Mouse (Mus musculus) hindbrain, embryonic 12.5 days (tissue): Measurements from ENCODE around the gene Txnrd2. TPM values are rescaled to one million over a fixed set of nuclear protein-coding genes. Genes with fewer than 3 reads are reported as not detected.

ENCODE experiments used
- ATAC-seq: fragments of 200-750 bp; cut with Nextera tagmentation; 2 replicates; pipeline ENCODE4 v1.8.0; 2017; ENCODE audit warnings: moderate TSS enrichment; ENCODE audit not compliant: low FRiP score
- H3K27ac ChIP-seq: fragments of 300-500 bp; sonication (generic); 2 replicates; pipeline ENCODE4 v1.5.1; 2016; ENCODE audit warnings: mild to moderate bottlenecking
- H3K27me3 ChIP-seq: fragments of 300-500 bp; sonication (generic); 2 replicates; pipeline ENCODE4 v1.6.1; 2016; ENCODE audit warnings: mild to moderate bottlenecking
- H3K36me3 ChIP-seq: fragments of 300-500 bp; sonication (generic); 2 replicates; pipeline ENCODE4 v1.6.1; 2016; ENCODE audit warnings: mild to moderate bottlenecking
- H3K4me1 ChIP-seq: fragments of 300-500 bp; sonication (generic); 2 replicates; pipeline ENCODE4 v1.6.1; 2016
- H3K4me2 ChIP-seq: fragments of 300-500 bp; sonication (generic); replicated peaks from 2 replicates; pipeline ENCODE4 v1.6.1; 2016; ENCODE audit warnings: mild to moderate bottlenecking
- H3K4me3 ChIP-seq: fragments of 300-500 bp; sonication (generic); 2 replicates; pipeline ENCODE4 v1.5.1; 2016; ENCODE audit warnings: mild to moderate bottlenecking
- H3K9ac ChIP-seq: fragments of 300-500 bp; sonication (generic); 2 replicates; pipeline ENCODE4 v1.6.1; 2016; ENCODE audit warnings: mild to moderate bottlenecking, moderate library complexity
- H3K9me3 ChIP-seq: fragments of 300-500 bp; sonication (generic); replicated peaks from 2 replicates; pipeline ENCODE4 v1.6.1; 2016; ENCODE audit warnings: mild to moderate bottlenecking
- WGBS: fragments of 180-500 bp; shearing (Covaris S2); methylation state at CpG from one replicate; pipeline ENCODE4 v1.1.7; 2016; 5-methylcytosine and 5-hydroxymethylcytosine counted together
- polyA plus RNA-seq: library from polyadenylated mRNA; unstranded; fragments of >200 nt; fragmentation: Nextera tagmentation; extraction: Ambion mirVana; gene quantifications from 2 replicates; pipeline ENCODE4 v1.2.1, GENCODE M21; 2016

Txnrd2 gene
- polyA plus RNA-seq, 1 experiment from 2014 or later: 20.3 TPM

DNA sequence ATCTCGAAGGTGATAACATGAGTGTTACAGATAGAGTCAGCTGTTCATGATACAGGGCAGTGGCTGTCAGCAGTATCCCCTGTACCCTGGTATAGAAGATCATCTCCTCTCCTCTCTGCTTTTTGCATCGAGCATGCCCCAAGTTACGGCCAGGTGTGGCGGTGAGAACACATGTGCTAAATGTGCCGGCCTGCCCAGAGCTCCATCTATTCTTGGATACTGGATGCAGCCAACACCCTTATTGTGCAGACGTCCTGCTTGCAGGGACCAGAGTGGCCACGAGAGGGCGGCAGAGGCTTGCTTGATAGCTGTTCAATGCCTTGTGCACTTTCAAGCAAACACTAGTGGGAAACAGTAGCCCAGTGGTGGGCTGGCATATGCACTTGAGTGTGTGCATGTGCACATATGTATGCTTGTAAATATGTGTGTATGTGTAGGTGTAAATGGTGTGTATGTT is 17.2 kb downstream of the Txnrd2 start:
- Histone ChIP-seq H3K36me3 (peaks cover 15% of the 10 kb centered on the region), H3K4me1 (no peaks in the 10 kb centered on the region), H3K27ac (no peak overlapping the region), H3K4me3 (no peak overlapping the region), H3K4me2 (no peak overlapping the region), H3K27me3 (no peaks in the 10 kb centered on the region), H3K9ac (no peak overlapping the region), H3K9me3 (no peaks in the 10 kb centered on the region)
- 24% methylated on average over 8 of the region's 8 CpGs for WGBS
- ATAC-seq: peak; percentile 86

DNA sequence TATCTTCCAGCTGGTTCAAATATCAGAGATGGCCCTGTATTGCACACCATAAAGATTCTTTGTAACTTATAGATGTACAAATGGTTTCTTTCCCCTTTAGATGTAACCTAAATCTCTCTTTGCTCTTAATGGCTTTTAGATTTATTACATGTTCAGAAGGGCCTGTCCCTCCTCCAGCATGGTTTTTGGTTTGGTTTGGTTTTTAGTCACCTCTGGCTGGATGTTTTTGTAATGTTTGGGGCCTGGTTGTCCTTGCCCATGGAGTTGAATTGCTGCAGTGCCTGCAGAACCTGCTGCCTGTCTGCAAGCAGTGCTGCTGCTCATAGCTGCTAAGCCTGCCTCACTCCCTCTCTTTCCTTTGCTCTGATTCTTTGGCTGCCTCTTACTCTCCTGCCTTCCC is 21.1 kb downstream of the Txnrd2 start:
- ATAC-seq: no peak
- Histone ChIP-seq H3K27ac (no peak overlapping the region), H3K9ac (no peak overlapping the region)

GRCm38 (mm10) chr16:18448104-18448503 is 21.9 kb downstream of the Txnrd2 start:
- Histone ChIP-seq H3K4me3 (no peak overlapping the region), H3K27ac (peak overlapping the region; percentile 18; the same call in 1 of the 2 replicates), H3K9ac (no peak overlapping the region), H3K27me3 (0 out of 2 replicates have a peak, but pooled peaks cover 1% of the 10 kb centered on the region), H3K4me1 (no peaks in the 10 kb centered on the region), H3K9me3 (no peaks in the 10 kb centered on the region), H3K36me3 (peaks cover 6% of the 10 kb centered on the region; the same call in 1 of the 2 replicates), H3K4me2 (no peak overlapping the region)
- 72% methylated on average over 6 of the region's 6 CpGs for WGBS
- ATAC-seq: no peak

More for the DNA sequence above, 21.1 kb downstream of the Txnrd2 start:
- Histone ChIP-seq H3K4me3 (no peak overlapping the region), H3K4me2 (no peak overlapping the region), H3K27me3 (no peaks in the 10 kb centered on the region), H3K36me3 (peaks cover 6% of the 10 kb centered on the region; the same call in 1 of the 2 replicates), H3K4me1 (no peaks in the 10 kb centered on the region), H3K9me3 (no peaks in the 10 kb centered on the region)

DNA sequence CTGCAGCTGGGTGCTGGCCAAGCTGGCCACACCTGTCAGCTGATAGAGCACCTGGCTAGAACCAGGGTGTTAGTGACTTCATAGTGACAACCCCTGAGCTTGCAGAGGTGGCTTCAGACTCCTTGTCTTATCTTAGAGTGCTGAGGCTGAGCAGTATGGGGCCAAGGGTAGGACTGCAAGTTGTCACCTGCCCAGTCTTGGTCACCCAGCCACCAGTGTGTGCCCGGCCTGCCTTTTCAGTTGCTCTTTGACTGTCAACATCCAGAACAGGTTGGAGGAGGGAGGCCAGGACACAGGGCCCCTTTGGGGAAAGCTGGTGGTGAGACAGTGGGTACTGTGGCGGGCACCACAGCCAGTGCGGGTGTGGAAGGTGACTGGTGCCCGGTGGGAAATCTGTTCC is 22.8 kb downstream of the Txnrd2 start:
- no peak for ATAC-seq
- peaks cover 6% of the 10 kb centered on the region; the same call in 1 of the 2 replicates for H3K36me3 ChIP-seq
- H3K27me3 ChIP-seq: 0 out of 2 replicates have a peak, but pooled peaks cover 3% of the 10 kb centered on the region
- H3K4me3 ChIP-seq: no peak overlapping the region
- no peak overlapping the region for H3K4me2 ChIP-seq
- H3K4me1 ChIP-seq: 0 out of 2 replicates have a peak, but pooled peaks cover 3% of the 10 kb centered on the region
- WGBS: 98% methylated on average over 3 of the region's 4 CpGs
- no peak overlapping the region for H3K27ac ChIP-seq
- H3K9ac ChIP-seq: no peak overlapping the region
- H3K9me3 ChIP-seq: no peaks in the 10 kb centered on the region

DNA sequence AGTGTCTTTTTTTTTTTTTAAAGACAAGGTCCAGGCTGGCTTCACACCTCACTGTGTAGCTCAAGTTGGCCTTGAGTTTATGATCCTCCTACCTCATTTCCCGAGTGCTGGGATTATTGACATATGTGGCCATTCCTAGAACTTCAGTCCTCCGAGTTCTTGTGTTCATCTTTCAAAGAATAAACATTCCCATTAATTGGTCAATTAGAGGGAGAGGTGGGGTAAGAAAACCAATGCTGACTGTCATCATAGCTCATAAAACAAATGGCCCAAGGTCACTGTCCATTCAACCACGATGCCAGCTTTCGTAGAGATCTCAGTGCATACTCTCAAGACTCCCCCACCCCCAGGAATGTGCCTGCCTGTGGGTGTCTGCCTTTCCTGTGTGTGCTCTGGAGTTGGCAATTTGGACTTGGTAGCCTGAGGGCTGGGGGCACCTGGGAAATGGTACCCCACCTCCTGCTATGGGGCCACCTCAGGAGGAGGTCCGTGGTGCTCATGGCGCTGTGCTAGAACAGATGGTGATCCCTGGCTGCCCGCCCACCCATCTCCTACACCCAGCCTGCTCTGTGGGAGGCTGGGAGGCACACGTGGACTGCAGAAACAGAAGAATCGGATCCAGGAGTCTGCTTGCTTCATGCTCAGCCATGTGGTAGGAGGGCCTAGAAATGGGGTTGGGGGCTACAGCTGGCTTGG is 25.4 kb downstream of the Txnrd2 start:
- Histone ChIP-seq H3K27ac (no peak overlapping the region), H3K9me3 (no peaks in the 10 kb centered on the region), H3K4me1 (0 out of 2 replicates have a peak, but pooled peaks cover 3% of the 10 kb centered on the region), H3K36me3 (peaks cover 2% of the 10 kb centered on the region; the same call in 1 of the 2 replicates), H3K27me3 (0 out of 2 replicates have a peak, but pooled peaks cover 3% of the 10 kb centered on the region), H3K4me2 (no peak overlapping the region), H3K4me3 (no peak overlapping the region), H3K9ac (no peak overlapping the region)
- WGBS: 63% methylated on average over 9 of the region's 9 CpGs
- no peak for ATAC-seq

DNA sequence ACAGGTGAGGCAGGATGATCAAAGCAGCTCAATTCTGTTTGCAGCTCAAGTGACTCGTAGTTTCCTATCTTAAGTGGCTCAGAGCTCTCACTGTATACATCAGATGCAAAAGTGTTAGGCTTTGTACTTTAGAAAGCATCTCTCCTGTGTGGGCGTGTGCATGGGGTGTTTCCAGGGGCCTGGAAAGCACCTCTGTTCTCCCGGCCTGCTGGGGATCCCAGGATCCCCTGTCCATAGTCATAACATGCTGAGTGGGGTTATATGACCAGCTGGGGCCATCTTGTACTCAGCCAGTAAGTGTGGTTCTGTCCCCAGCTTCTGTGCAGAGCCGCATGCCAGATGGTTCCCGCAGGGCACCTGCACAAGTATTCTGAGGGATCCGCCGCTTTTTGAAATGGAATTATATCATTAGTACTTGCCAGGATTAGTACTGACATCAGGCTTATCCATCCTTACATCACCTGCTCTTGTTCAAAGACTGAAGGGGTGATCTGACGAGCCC is 26.2 kb downstream of the Txnrd2 start:
- H3K4me1 ChIP-seq: 0 out of 2 replicates have a peak, but pooled peaks cover 3% of the 10 kb centered on the region
- no peak for ATAC-seq
- no peak overlapping the region for H3K4me3 ChIP-seq
- peaks cover 7% of the 10 kb centered on the region; the same call in 1 of the 2 replicates for H3K36me3 ChIP-seq
- H3K9ac ChIP-seq: no peak overlapping the region
- H3K9me3 ChIP-seq: no peaks in the 10 kb centered on the region
- H3K27ac ChIP-seq: no peak overlapping the region
- WGBS: 85% methylated on average over 8 of the region's 8 CpGs
- H3K27me3 ChIP-seq: 0 out of 2 replicates have a peak, but pooled peaks cover 3% of the 10 kb centered on the region
- no peak overlapping the region for H3K4me2 ChIP-seq

DNA sequence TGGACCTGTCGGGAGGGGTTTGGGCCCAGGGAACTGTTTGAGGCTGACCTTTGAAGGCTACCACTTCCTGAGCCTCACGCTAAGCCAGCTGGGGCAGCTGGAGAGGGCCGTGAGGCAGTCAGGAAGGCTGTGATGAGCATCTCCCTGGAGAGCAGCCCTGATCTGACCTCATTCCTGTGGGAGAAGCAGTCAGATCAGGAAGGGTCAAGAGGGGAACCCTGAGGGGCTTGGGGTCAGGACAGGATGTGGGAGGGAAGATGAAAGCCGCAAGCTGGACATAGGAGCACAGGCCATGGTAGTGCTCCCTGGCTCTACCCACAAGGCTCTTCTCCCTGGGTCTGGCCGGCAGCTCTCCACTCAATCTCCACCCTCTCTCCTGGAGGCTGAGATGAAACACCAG is 27.7 kb downstream of the Txnrd2 start:
- Histone ChIP-seq H3K4me3 (no peak overlapping the region), H3K36me3 (peaks cover 7% of the 10 kb centered on the region; the same call in 1 of the 2 replicates), H3K4me2 (no peak overlapping the region), H3K9me3 (no peaks in the 10 kb centered on the region), H3K27me3 (peaks cover 4% of the 10 kb centered on the region), H3K27ac (no peak overlapping the region), H3K4me1 (peaks cover 4% of the 10 kb centered on the region), H3K9ac (no peak overlapping the region)
- no peak for ATAC-seq
- WGBS: 37% methylated on average over 5 of the region's 5 CpGs

GRCm38 (mm10) chr16:18455407-18455806 is 29.2 kb downstream of the Txnrd2 start:
- H3K9me3 ChIP-seq: no peaks in the 10 kb centered on the region
- no peak overlapping the region for H3K9ac ChIP-seq
- H3K36me3 ChIP-seq: peaks cover 7% of the 10 kb centered on the region; the same call in 1 of the 2 replicates
- no peak overlapping the region for H3K27ac ChIP-seq
- no peak for ATAC-seq
- H3K4me2 ChIP-seq: no peak overlapping the region
- 87% methylated on average over 6 of the region's 6 CpGs for WGBS
- no peak overlapping the region for H3K4me3 ChIP-seq
- peaks cover 20% of the 10 kb centered on the region for H3K4me1 ChIP-seq
- peaks cover 7% of the 10 kb centered on the region for H3K27me3 ChIP-seq

DNA sequence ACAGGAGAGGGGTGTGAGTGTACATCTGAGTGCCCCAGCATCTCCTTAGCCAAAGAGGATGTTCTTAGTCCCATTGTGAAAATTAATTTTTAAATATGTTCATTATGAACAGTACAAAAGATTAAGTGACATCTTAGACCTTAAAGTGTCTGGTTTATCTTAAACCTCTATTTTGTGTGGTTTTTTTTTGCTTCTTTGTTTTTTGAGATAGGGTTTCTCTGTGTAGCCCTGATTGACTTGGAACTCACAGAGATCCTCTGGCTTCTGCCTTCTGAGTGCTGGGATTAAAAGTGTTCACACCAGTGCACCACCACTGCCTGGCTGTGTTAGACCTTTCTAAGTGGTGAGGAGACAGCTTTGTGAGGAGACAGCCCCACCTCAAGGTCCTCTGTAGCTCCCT is 32.5 kb downstream of the Txnrd2 start:
- H3K27ac ChIP-seq: no peak overlapping the region
- no peak overlapping the region for H3K9ac ChIP-seq
- no peak for ATAC-seq
- no peak overlapping the region for H3K4me2 ChIP-seq
- H3K9me3 ChIP-seq: no peaks in the 10 kb centered on the region
- peaks cover 10% of the 10 kb centered on the region for H3K27me3 ChIP-seq
- H3K4me3 ChIP-seq: no peak overlapping the region
- peaks cover 7% of the 10 kb centered on the region; the same call in 1 of the 2 replicates for H3K36me3 ChIP-seq
- H3K4me1 ChIP-seq: peaks cover 20% of the 10 kb centered on the region

DNA sequence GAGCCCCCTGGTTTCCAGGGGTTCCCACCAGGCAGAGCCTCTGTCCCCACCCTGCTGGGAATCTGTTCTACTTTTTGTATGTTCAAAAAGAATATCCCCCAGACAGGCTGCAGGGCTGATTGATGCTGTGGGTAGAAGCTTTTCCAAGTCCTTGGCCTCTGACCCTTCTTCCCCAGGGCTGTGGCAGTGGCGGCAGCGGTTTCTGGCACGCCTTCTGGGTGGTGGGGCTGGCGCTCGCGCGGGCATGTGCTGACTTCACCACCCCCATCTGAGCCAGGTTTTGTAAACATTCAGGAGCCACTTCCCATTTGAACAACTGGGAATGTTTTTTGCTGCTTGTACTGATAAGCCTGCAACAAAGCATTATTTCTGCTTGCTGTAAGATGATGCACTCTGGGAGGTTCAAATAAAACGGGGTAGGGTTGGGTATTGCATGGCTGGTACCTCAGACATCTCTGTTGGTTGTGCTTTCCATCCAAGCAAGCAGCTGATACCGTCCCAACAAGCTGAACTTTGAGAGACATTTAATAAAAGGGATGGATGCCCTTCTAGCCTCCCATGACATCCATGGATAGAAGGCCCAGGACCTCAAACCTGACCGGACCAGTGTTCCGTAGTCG is 33.3 kb downstream of the Txnrd2 start:
- H3K4me2 ChIP-seq: peak overlapping the region; percentile 39
- H3K36me3 ChIP-seq: peaks cover 7% of the 10 kb centered on the region; the same call in 1 of the 2 replicates
- H3K4me3 ChIP-seq: peak overlapping the region; percentile 2; the same call in 1 of the 2 replicates
- no peaks in the 10 kb centered on the region for H3K9me3 ChIP-seq
- peaks cover 17% of the 10 kb centered on the region for H3K4me1 ChIP-seq
- ATAC-seq: peak; percentile 36
- 10% methylated on average over 12 of the region's 12 CpGs for WGBS
- H3K27ac ChIP-seq: peak overlapping the region; percentile 66
- H3K9ac ChIP-seq: peak overlapping the region; percentile 44
- peaks cover 14% of the 10 kb centered on the region for H3K27me3 ChIP-seq

DNA sequence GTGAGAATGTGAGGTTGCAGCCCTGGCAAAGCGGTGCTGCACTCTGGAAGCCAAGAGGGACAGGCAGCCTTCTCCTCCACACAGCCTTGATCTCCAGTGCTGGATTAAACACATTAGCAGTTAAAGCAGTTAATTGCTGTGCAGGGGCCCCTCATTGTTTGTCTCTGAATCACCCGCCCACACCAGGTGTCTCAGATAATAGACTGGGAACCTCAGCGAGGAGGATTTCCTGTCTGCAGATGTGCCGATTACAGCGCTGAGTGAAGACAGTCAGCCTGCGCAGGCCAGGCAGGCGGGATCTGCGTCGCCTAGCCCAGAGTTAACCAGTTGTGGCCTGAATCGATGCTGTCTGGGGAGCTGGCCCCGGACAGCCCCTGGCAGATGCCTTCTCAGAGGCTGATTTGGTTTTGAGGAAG is 33.8 kb downstream of the Txnrd2 start:
- Histone ChIP-seq H3K9me3 (no peaks in the 10 kb centered on the region), H3K4me2 (peak overlapping the region; percentile 39), H3K27me3 (peaks cover 18% of the 10 kb centered on the region), H3K36me3 (peaks cover 7% of the 10 kb centered on the region; the same call in 1 of the 2 replicates), H3K4me1 (peaks cover 17% of the 10 kb centered on the region), H3K9ac (peak overlapping the region; percentile 44), H3K27ac (peak overlapping the region; percentile 66), H3K4me3 (peak overlapping the region; percentile 2; the same call in 1 of the 2 replicates)
- peak; percentile 79 for ATAC-seq
- WGBS: 1% methylated on average over 11 of the region's 11 CpGs

- peaks cover 7% of the 10 kb centered on the region; the same call in 1 of the 2 replicates for H3K36me3 ChIP-seq
- ATAC-seq: no peak
- H3K27me3 ChIP-seq: peaks cover 21% of the 10 kb centered on the region
- H3K9me3 ChIP-seq: no peaks in the 10 kb centered on the region
- H3K9ac ChIP-seq: no peak overlapping the region
- H3K4me3 ChIP-seq: no peak overlapping the region
- no peak overlapping the region for H3K27ac ChIP-seq
- 90% methylated on average over 3 of the region's 3 CpGs for WGBS
- H3K4me1 ChIP-seq: peaks cover 17% of the 10 kb centered on the region
- H3K4me2 ChIP-seq: no peak overlapping the region
Observed at GRCm38 (mm10) chr16:18460826-18461225, 34.6 kb downstream of the Txnrd2 start.
